Mouse (Mus musculus) neural tube, embryonic 12.5 days (tissue): ENCODE results near the gene Igfbp7. TPM values are rescaled to one million over a fixed set of nuclear protein-coding genes. Genes with fewer than 3 reads are reported as not detected.

Experiments
- ATAC-seq: fragments of 200-750 bp; cut with Nextera tagmentation; 2 replicates; pipeline ENCODE4 v1.8.0; 2017; ENCODE audit warnings: low read depth, mild to moderate bottlenecking, moderate TSS enrichment, moderate library complexity; ENCODE audit not compliant: low FRiP score
- H3K27ac ChIP-seq: fragments of 300-500 bp; sonication (generic); 2 replicates; pipeline ENCODE4 v1.5.1; 2016
- H3K27me3 ChIP-seq: fragments of 300-500 bp; sonication (generic); replicated peaks from 2 replicates; pipeline ENCODE4 v1.6.1; 2016; ENCODE audit warnings: mild to moderate bottlenecking
- H3K36me3 ChIP-seq: fragments of 300-500 bp; sonication (generic); 2 replicates; pipeline ENCODE4 v1.6.1; 2016; ENCODE audit warnings: mild to moderate bottlenecking
- H3K4me1 ChIP-seq: fragments of 300-500 bp; sonication (generic); 2 replicates; pipeline ENCODE4 v1.6.1; 2016
- H3K4me2 ChIP-seq: fragments of 300-500 bp; sonication (generic); replicated peaks from 2 replicates; pipeline ENCODE4 v1.6.1; 2016; ENCODE audit warnings: mild to moderate bottlenecking
- H3K4me3 ChIP-seq: fragments of 300-500 bp; sonication (generic); 2 replicates; pipeline ENCODE4 v1.5.1; 2016
- H3K9ac ChIP-seq: fragments of 300-500 bp; sonication (generic); 2 replicates; pipeline ENCODE4 v1.6.1; 2016; ENCODE audit warnings: mild to moderate bottlenecking
- H3K9me3 ChIP-seq: fragments of 300-500 bp; sonication (generic); 2 replicates; pipeline ENCODE4 v1.6.1; 2016; ENCODE audit warnings: mild to moderate bottlenecking
- WGBS: fragments of 180-500 bp; shearing (Covaris S2); methylation state at CpG from one replicate; pipeline ENCODE4 v1.1.7; 2016; 5-methylcytosine and 5-hydroxymethylcytosine counted together
- polyA plus RNA-seq: library from polyadenylated mRNA; unstranded; fragments of >200 nt; fragmentation: Nextera tagmentation; extraction: Ambion mirVana; gene quantifications from 2 replicates; pipeline ENCODE4 v1.2.1, GENCODE M21; 2016

The Igfbp7 gene
- polyA plus RNA-seq, 1 experiment from 2014 or later = 41.7 TPM

GRCm38 (mm10) chr5:77357405-77358149 is 50.3 kb downstream of the Igfbp7 start:
- WGBS = 16% methylated on average over 22 of the region's 22 CpGs
- Histone ChIP-seq H3K9ac (0 out of 2 replicates have a peak overlapping the region, but pooled peaks have one; percentile 35), H3K27ac (no peak overlapping the region)

GRCm38 (mm10) chr5:77355307-77356265 is 52.3 kb downstream of the Igfbp7 start:
- H3K9ac ChIP-seq = no peak overlapping the region
- H3K4me1 ChIP-seq = peaks cover 10% of the 10 kb centered on the region; the same call in 1 of the 2 replicates
- no peak for ATAC-seq
- WGBS = 85% methylated on average over 19 of the region's 19 CpGs
- no peak overlapping the region for H3K27ac ChIP-seq
- no peak overlapping the region for H3K4me3 ChIP-seq
- no peaks in the 10 kb centered on the region for H3K27me3 ChIP-seq
- H3K9me3 ChIP-seq = no peaks in the 10 kb centered on the region
- peaks cover 1% of the 10 kb centered on the region for H3K36me3 ChIP-seq
- H3K4me2 ChIP-seq = no peak overlapping the region

More at GRCm38 (mm10) chr5:77357405-77358149, 50.3 kb downstream of the Igfbp7 start:
- Histone ChIP-seq H3K4me3 (peak overlapping the region; percentile 29), H3K27me3 (no peaks in the 10 kb centered on the region), H3K4me1 (peaks cover 10% of the 10 kb centered on the region; the same call in 1 of the 2 replicates), H3K9me3 (no peaks in the 10 kb centered on the region), H3K36me3 (no peaks in the 10 kb centered on the region), H3K4me2 (peak overlapping the region; percentile 59)
- peak; percentile 63 for ATAC-seq

- peaks cover 10% of the 10 kb centered on the region; the same call in 1 of the 2 replicates for H3K4me1 ChIP-seq
- H3K4me3 ChIP-seq = no peak overlapping the region
- 6% methylated on average over 16 of the region's 16 CpGs for WGBS
- H3K27ac ChIP-seq = no peak overlapping the region
- 0 out of 2 replicates have a peak overlapping the region, but pooled peaks have one; percentile 21 for H3K9ac ChIP-seq
- H3K36me3 ChIP-seq = peaks cover 11% of the 10 kb centered on the region
- no peaks in the 10 kb centered on the region for H3K9me3 ChIP-seq
- H3K27me3 ChIP-seq = no peaks in the 10 kb centered on the region
- H3K4me2 ChIP-seq = peak overlapping the region; percentile 53
- peak; percentile 42 for ATAC-seq
These were observed 53.5 kb downstream of the Igfbp7 start for GRCm38 (mm10) chr5:77354361-77354787.

GRCm38 (mm10) chr5:77351691-77352090 is 56.1 kb downstream of the Igfbp7 start:
- Histone ChIP-seq H3K27me3 (no peaks in the 10 kb centered on the region), H3K9ac (no peak overlapping the region), H3K36me3 (peaks cover 34% of the 10 kb centered on the region), H3K4me2 (no peak overlapping the region), H3K4me3 (no peak overlapping the region), H3K4me1 (0 out of 2 replicates have a peak, but pooled peaks cover 4% of the 10 kb centered on the region), H3K27ac (no peak overlapping the region), H3K9me3 (no peaks in the 10 kb centered on the region)
- no peak for ATAC-seq
- 84% methylated on average over 9 of the region's 9 CpGs for WGBS

- no peak overlapping the region for H3K9ac ChIP-seq
- H3K9me3 ChIP-seq = no peaks in the 10 kb centered on the region
- no peak overlapping the region for H3K4me2 ChIP-seq
- WGBS = 93% methylated on average over 15 of the region's 15 CpGs
- H3K36me3 ChIP-seq = peaks cover 46% of the 10 kb centered on the region
- no peak overlapping the region for H3K4me3 ChIP-seq
- 0 out of 2 replicates have a peak, but pooled peaks cover 4% of the 10 kb centered on the region for H3K4me1 ChIP-seq
- no peak for ATAC-seq
- H3K27me3 ChIP-seq = no peaks in the 10 kb centered on the region
- H3K27ac ChIP-seq = no peak overlapping the region
These were observed 57.7 kb downstream of the Igfbp7 start for GRCm38 (mm10) chr5:77349971-77350658.

- Histone ChIP-seq H3K9ac (no peak overlapping the region), H3K4me3 (no peak overlapping the region), H3K4me2 (no peak overlapping the region), H3K9me3 (no peaks in the 10 kb centered on the region), H3K4me1 (no peaks in the 10 kb centered on the region), H3K27ac (no peak overlapping the region), H3K36me3 (peaks cover 56% of the 10 kb centered on the region), H3K27me3 (no peaks in the 10 kb centered on the region)
- 98% methylated on average over 8 of the region's 8 CpGs for WGBS
- no peak for ATAC-seq
These were observed 58.9 kb downstream of the Igfbp7 start for GRCm38 (mm10) chr5:77348901-77349300.

GRCm38 (mm10) chr5:77340033-77340432 is 67.8 kb downstream of the Igfbp7 start:
- 95% methylated on average over 4 of the region's 4 CpGs for WGBS
- Histone ChIP-seq H3K4me2 (no peak overlapping the region), H3K27me3 (no peaks in the 10 kb centered on the region), H3K4me3 (no peak overlapping the region), H3K27ac (no peak overlapping the region), H3K9ac (no peak overlapping the region), H3K9me3 (no peaks in the 10 kb centered on the region), H3K36me3 (peaks cover 86% of the 10 kb centered on the region), H3K4me1 (no peaks in the 10 kb centered on the region)
- no peak for ATAC-seq

GRCm38 (mm10) chr5:77330154-77330553 is 77.7 kb downstream of the Igfbp7 start:
- Histone ChIP-seq H3K27me3 (no peaks in the 10 kb centered on the region), H3K36me3 (peaks cover 85% of the 10 kb centered on the region), H3K4me1 (no peaks in the 10 kb centered on the region), H3K27ac (no peak overlapping the region), H3K9ac (no peak overlapping the region), H3K9me3 (no peaks in the 10 kb centered on the region), H3K4me2 (no peak overlapping the region), H3K4me3 (no peak overlapping the region)
- no peak for ATAC-seq
- 79% methylated on average over 5 of the region's 5 CpGs for WGBS

- no peak overlapping the region for H3K4me2 ChIP-seq
- whole genome bisulfite sequencing = 71% methylated on average over 1 of the region's 1 CpGs
- no peak overlapping the region for H3K27ac ChIP-seq
- ATAC-seq = no peak
- no peak overlapping the region for H3K4me3 ChIP-seq
- H3K36me3 ChIP-seq = peaks cover 90% of the 10 kb centered on the region
- H3K27me3 ChIP-seq = no peaks in the 10 kb centered on the region
- no peaks in the 10 kb centered on the region for H3K4me1 ChIP-seq
- no peaks in the 10 kb centered on the region for H3K9me3 ChIP-seq
- H3K9ac ChIP-seq = no peak overlapping the region
These were observed 82.9 kb downstream of the Igfbp7 start for GRCm38 (mm10) chr5:77324936-77325335.

GRCm38 (mm10) chr5:77314986-77315385 is 92.9 kb downstream of the Igfbp7 start:
- no peak for ATAC-seq
- H3K27me3 ChIP-seq = no peaks in the 10 kb centered on the region
- H3K4me1 ChIP-seq = peaks cover 9% of the 10 kb centered on the region
- H3K27ac ChIP-seq = no peak overlapping the region
- H3K9ac ChIP-seq = no peak overlapping the region
- no peaks in the 10 kb centered on the region for H3K9me3 ChIP-seq
- H3K36me3 ChIP-seq = peaks cover 51% of the 10 kb centered on the region
- 93% methylated on average over 6 of the region's 6 CpGs for WGBS
- H3K4me3 ChIP-seq = no peak overlapping the region
- no peak overlapping the region for H3K4me2 ChIP-seq

- 93% methylated on average over 4 of the region's 4 CpGs for WGBS
- H3K4me1 ChIP-seq = peaks cover 9% of the 10 kb centered on the region
- H3K27me3 ChIP-seq = no peaks in the 10 kb centered on the region
- H3K9me3 ChIP-seq = no peaks in the 10 kb centered on the region
- no peak overlapping the region for H3K9ac ChIP-seq
- H3K4me2 ChIP-seq = no peak overlapping the region
- H3K27ac ChIP-seq = no peak overlapping the region
- no peak for ATAC-seq
- peaks cover 47% of the 10 kb centered on the region for H3K36me3 ChIP-seq
- no peak overlapping the region for H3K4me3 ChIP-seq
These were observed 93.6 kb downstream of the Igfbp7 start for GRCm38 (mm10) chr5:77314206-77314605.
